ENCODE assay signal across 25 mouse cellular contexts in genomic region chr16:91455868-91456267, GRCm38 (mm10). TPM values are rescaled to one million over a fixed set of nuclear protein-coding genes. Genes with fewer than 3 reads are reported as not detected.
A peak's percentile ranks its signal among the peaks of the same experiment; 100 is the strongest.
DNase-seq lines count a peak whose midpoint lies in the region; ATAC-seq and TF ChIP-seq lines count a peak whose summit lies in the region.
"Had no signal": no experiment of that assay in that cellular context is flagged by ENCODE, and none has a peak within 500 bp of the region (broad histone marks: within the 10 kb centered on the region; RNA-seq: fewer than 3 reads in every experiment).

No protein-coding gene starts in this region.

- TF ChIP-seq POLR2A in MEL (IDR thresholded peaks at IDR 0.05; ENCODE audit: control insufficient read depth in 1 of 2, insufficient read depth in 1 of 2, low read depth in 1 of 2, low read length in 2 of 2, poor library complexity in 1 of 2): no peak

- no peaks in the 10 kb centered on the region for H3K79me2 ChIP-seq in MEL (ENCODE audit: control insufficient read depth, insufficient read depth, low read length, poor library complexity)

- H3K4me2 ChIP-seq in liver, embryonic 13.5 days: no peak overlapping the region
- H3K4me2 ChIP-seq: forebrain, embryonic 13.5 days; heart, embryonic 11.5 days; limb, embryonic 12.5 days; midbrain, embryonic 13.5 days; neural tube, embryonic 12.5 days had no signal

- H3K36me3 ChIP-seq in MEL (ENCODE audit: control insufficient read depth in 1 of 2, insufficient read depth in 2 of 2, low read length in 2 of 2): peaks cover 0 to 3% of the 10 kb centered on the region in 2 experiments; a peak in 1 of 4 replicates
- no peaks in the 10 kb centered on the region for H3K36me3 ChIP-seq in liver, embryonic 13.5 days
- H3K36me3 ChIP-seq: limb, embryonic 12.5 days; midbrain, embryonic 13.5 days; neural tube, embryonic 12.5 days had no signal

- H3K27me3 ChIP-seq in MEL (ENCODE audit: control insufficient read depth in 1 of 2, insufficient read depth in 2 of 2, low read length in 2 of 2): no peaks in the 10 kb centered on the region
- H3K27me3 ChIP-seq in liver, embryonic 13.5 days: no peaks in the 10 kb centered on the region
- H3K27me3 ChIP-seq: forebrain, embryonic 13.5 days; limb, embryonic 12.5 days; megakaryocyte, embryonic 14.5 days; midbrain, embryonic 13.5 days; neural tube, embryonic 12.5 days had no signal

- no peaks in the 10 kb centered on the region for H3K9me3 ChIP-seq in MEL (replicated peaks; ENCODE audit: insufficient read depth, low read length)
- no peaks in the 10 kb centered on the region for H3K9me3 ChIP-seq in liver, embryonic 13.5 days (replicated peaks)
- H3K9me3 ChIP-seq: forebrain, embryonic 13.5 days; limb, embryonic 12.5 days; megakaryocyte, embryonic 14.5 days; neural tube, embryonic 12.5 days had no signal

- H3K4me1 ChIP-seq in MEL (ENCODE audit: control insufficient read depth in 1 of 2, insufficient read depth in 2 of 2, low read length in 2 of 2): peaks cover 3 to 10% of the 10 kb centered on the region in 2 experiments; a peak in 3 of 4 replicates
- H3K4me1 ChIP-seq in liver, embryonic 13.5 days (replicated peaks): peaks cover 52% of the 10 kb centered on the region
- H3K4me1 ChIP-seq: neural tube, embryonic 12.5 days had no signal

- WGBS in liver, embryonic 13.5 days (ENCODE audit: insufficient replicate concordance): 43% methylated on average over 4 of the region's 4 CpGs

- TF ChIP-seq RAD21 in MEL (IDR thresholded peaks at IDR 0.05; ENCODE audit: low read depth, low read length): no peak

- intact Hi-C loops in left cerebral cortex, postnatal 36 days (cut with DNase I): no loop called here

- H3K9ac ChIP-seq in MEL (ENCODE audit: control insufficient read depth, low read depth, low read length, poor library complexity, severe bottlenecking): no peak overlapping the region
- H3K9ac ChIP-seq in liver, embryonic 13.5 days: no peak overlapping the region
- H3K9ac ChIP-seq: forebrain, embryonic 13.5 days; limb, embryonic 12.5 days; midbrain, embryonic 13.5 days; neural tube, embryonic 12.5 days had no signal

- no peak for ATAC-seq in liver, embryonic 13.5 days (ENCODE audit: low read depth)
- peak; percentile 27 for ATAC-seq in monocyte, adult 5-6 weeks (replicated peaks; ENCODE audit: insufficient number of reproducible peaks, low FRiP score, low TSS enrichment, poor library complexity, severe bottlenecking)
- ATAC-seq: forebrain, embryonic 13.5 days; hindbrain, postnatal 0 days; intestine, embryonic 16.5 days; midbrain, embryonic 13.5 days had no signal

- peak; percentile 17 to 24; a peak in 2 of 4 replicates for TF ChIP-seq EP300 in MEL (IDR thresholded peaks at IDR 0.05; ENCODE audit: low read depth in 1 of 2, low read length in 2 of 2)

- H3K27ac ChIP-seq in MEL (ENCODE audit: control insufficient read depth, low read depth, low read length): no peak overlapping the region
- peak overlapping the region; percentile 47; the same call in 1 of the 2 replicates for H3K27ac ChIP-seq in liver, embryonic 13.5 days
- H3K27ac ChIP-seq: forebrain, embryonic 13.5 days; hindbrain, postnatal 0 days; layer of hippocampus, adult 2 months; limb, embryonic 12.5 days; midbrain, embryonic 13.5 days; neural tube, embryonic 12.5 days had no signal

- no peak overlapping the region for H3K4me3 ChIP-seq in MEL (ENCODE audit: control insufficient read depth in 1 of 2, insufficient read depth in 1 of 2, low read depth in 2 of 2, low read length in 2 of 2)
- no peak overlapping the region for H3K4me3 ChIP-seq in liver, embryonic 13.5 days (replicated peaks)
- H3K4me3 ChIP-seq: forebrain, embryonic 13.5 days; layer of hippocampus, adult 2 months; limb, embryonic 12.5 days; megakaryocyte, embryonic 14.5 days; midbrain, embryonic 13.5 days; neural tube, embryonic 12.5 days had no signal

- DNase-seq in A20 (ENCODE audit: low read depth, low spot score) (peak; percentile 76), MEL (ENCODE audit: low read depth, low spot score) (peak; percentile 49)
- no peak for DNase-seq in liver, embryonic 13.5 days
- DNase-seq in urinary bladder, postnatal 25 days (ENCODE audit: low spot score): no peak
- DNase-seq in cerebellum, postnatal 10 days: no peak
- no peak for DNase-seq in left cerebral cortex, postnatal 36 days (ENCODE audit: low spot score in 2 of 2)
- DNase-seq: adrenal gland, postnatal 14 days; cerebellum, adult 11 months; cerebellum, postnatal 25 days; embryo, embryonic 11 days; kidney, adult 9 months; kidney, postnatal 14 days; lung, adult 18-20 months; lung, postnatal 10 days; retina, postnatal 1 day had no signal

- no peak for TF ChIP-seq CTCF in MEL (IDR thresholded peaks at IDR 0.05 in 2 of 3, conservative IDR thresholded peaks at IDR 0.05 in 1 of 3; ENCODE audit: control insufficient read depth in 1 of 3, insufficient read depth in 1 of 3, low read depth in 2 of 3, low read length in 3 of 3, poor library complexity in 1 of 3, severe bottlenecking in 1 of 3)

TF ChIP-seq in MEL, 35 proteins besides CTCF, POLR2A, EP300 and RAD21:
- TF ChIP-seq TCF12 (IDR thresholded peaks at IDR 0.05; ENCODE audit: low read depth, low read length) (peak; percentile 55; the same call in 1 of the 2 replicates), ZMIZ1 (IDR thresholded peaks at IDR 0.05; ENCODE audit: low read depth, low read length) (no peak), RCOR1 (IDR thresholded peaks at IDR 0.05; ENCODE audit: low read depth, low read length) (peak; percentile 95), POLR2AphosphoS5 (IDR thresholded peaks at IDR 0.05; ENCODE audit: borderline replicate concordance, low read depth, low read length) (no peak)

RNA-seq across cellular contexts. Expression of gene Ifnar1, which starts 29.2 kb away (rescaled TPM):
- total RNA-seq in MEL (2012; rRNA removed): 10.3 and 12.2 TPM in 2 replicates
- 10 to 100 TPM in 1 of 2 experiments, not detected in 1; 20.2 TPM for polyA plus RNA-seq in MEL (2012; ENCODE audit: insufficient read depth in 1 of 2, insufficient read length in 2 of 2, low read depth in 1 of 2, low replicate concordance in 2 of 2, missing spikeins in 1 of 2)
- 18.0 and 19.1 TPM in 2 replicates for polyA plus RNA-seq in liver, embryonic 13.5 days (2015; fragmentation: Nextera tagmentation; extraction: Ambion mirVana)
- 91.0 to 131 TPM (median 108 TPM) in 3 replicates for total RNA-seq in monocyte, adult 5-6 weeks (2017)
- total RNA-seq in left cerebral cortex, postnatal 36 days (2021): 10 to 100 TPM; 54.3 to 54.5 TPM

RNA-seq across cellular contexts. Expression of gene Il10rb, which starts 49.9 kb away (rescaled TPM):
- total RNA-seq in MEL (2012; rRNA removed): 4.7 and 5.9 TPM in 2 replicates
- 10 to 100 TPM in 1 of 2 experiments, not detected in 1; 14.6 TPM for polyA plus RNA-seq in MEL (2012; ENCODE audit: insufficient read depth in 1 of 2, insufficient read length in 2 of 2, low read depth in 1 of 2, low replicate concordance in 2 of 2, missing spikeins in 1 of 2)
- polyA plus RNA-seq in liver, embryonic 13.5 days (2015; fragmentation: Nextera tagmentation; extraction: Ambion mirVana): 25.0 and 28.1 TPM in 2 replicates
- 86.7 to 144 TPM (median 102 TPM) in 3 replicates for total RNA-seq in monocyte, adult 5-6 weeks (2017)
- total RNA-seq in left cerebral cortex, postnatal 36 days (2021): 10 to 100 TPM in 1 of 2 experiments, 1 to 10 TPM in 1; 9.4 to 10.2 TPM

Comparison
In these comparisons a context has a peak if more than half of its experiments do, and no peak if none do; other contexts are left out.
1. DNase-seq: peak in A20 (single experiment) and MEL (single experiment); none in liver, embryonic 13.5 days (single experiment), urinary bladder, postnatal 25 days (single experiment), cerebellum, postnatal 10 days (0 of 2) and left cerebral cortex, postnatal 36 days (0 of 2).